Mouse (Mus musculus) mouse trophoblast stem cell (cell line): ENCODE measurements around the gene Gm49403.
"Not testable (repeated sequence)": the region's sequence is repeated elsewhere in the genome, so short reads cannot be mapped to it uniquely, and the experiment has no call there.

ENCODE experiments used
- in situ Hi-C, 2 experiments: fragments of 300-500 bp; cut with MseI, MboI; formaldehyde crosslinking; loops; 2 replicates in 1 of 2; 3 replicates in 1 of 2; pipeline ENCODE4 v1.15.1; 2025

Gene Gm49403

DNA sequence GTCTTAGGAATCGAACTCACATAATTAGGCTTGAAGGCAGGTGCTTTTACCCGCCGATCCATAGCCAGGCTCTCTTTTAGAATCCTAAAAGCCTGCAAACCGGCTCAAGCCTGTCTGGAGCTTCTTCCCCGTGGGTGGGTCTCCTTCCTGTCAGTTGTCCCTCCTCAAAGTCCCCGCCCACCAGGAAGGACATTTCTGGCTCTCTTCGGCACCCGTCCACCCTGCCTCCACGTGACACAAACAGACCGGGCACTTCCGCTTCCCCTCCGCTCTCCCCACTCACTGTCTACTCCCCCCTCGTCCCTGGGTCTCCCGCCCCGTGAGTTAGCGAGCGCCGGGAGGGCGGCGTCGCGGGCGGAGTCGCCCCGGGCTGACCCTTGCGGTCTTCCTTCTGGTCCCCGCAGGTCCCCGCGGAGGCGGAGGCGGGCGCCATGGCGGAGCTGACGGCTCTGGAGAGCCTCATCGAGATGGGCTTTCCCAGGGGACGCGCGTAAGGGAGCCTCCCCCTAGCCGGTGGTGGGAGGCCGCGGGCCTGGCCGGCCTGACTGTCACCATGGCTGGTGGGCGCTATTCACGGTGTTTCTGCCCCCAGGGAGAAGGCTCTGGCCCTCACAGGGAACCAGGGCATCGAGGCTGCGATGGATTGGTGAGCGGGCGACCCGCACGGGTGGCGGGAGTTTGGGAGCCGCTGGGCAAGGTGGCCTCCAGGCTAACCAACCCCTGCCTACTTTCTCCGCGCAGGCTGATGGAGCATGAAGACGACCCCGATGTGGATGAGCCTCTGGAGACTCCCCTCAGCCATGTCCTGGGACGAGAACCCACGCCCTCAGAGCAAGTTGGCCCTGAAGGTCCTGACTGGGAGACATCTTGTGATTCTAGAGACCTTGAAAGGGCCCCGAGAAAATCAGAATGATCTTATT lies 12.2 kb upstream of the Gm49403 start, which contains the start of gene Ubxn1:
Gene Ubxn1 (plus strand): TSS at position 230 of the 920 bp plus-strand sequence.
- in situ Hi-C loops = no loop called here

DNA sequence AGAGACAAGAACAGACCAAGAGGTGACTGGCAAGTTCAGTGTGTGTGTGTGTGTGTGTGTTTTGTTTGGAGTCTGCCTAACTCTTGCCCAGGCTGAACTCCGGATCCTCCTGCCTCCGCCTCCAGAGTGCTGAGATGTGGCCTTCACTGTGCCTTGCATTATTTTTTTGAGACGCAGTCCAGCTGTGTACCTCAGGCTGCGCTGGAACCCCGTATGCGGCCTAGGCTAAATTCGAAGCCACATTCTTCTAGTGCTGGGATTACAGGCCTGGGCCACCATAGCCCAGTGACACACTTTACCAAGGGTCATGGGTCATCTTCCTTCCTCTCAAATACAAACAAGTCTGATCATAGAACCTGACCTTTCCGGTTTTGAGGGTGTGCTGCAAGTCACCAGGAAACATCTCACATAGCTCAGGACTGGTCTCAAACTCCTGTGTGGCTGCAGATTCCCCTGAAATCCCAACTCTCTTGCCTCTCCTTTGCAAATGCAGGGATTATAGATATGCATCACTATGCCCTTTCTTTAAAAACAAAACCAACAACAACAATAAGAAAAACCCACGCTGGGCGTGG lies 11.4 kb upstream of the Gm49403 start:
- in situ Hi-C loops = no loop called here

DNA sequence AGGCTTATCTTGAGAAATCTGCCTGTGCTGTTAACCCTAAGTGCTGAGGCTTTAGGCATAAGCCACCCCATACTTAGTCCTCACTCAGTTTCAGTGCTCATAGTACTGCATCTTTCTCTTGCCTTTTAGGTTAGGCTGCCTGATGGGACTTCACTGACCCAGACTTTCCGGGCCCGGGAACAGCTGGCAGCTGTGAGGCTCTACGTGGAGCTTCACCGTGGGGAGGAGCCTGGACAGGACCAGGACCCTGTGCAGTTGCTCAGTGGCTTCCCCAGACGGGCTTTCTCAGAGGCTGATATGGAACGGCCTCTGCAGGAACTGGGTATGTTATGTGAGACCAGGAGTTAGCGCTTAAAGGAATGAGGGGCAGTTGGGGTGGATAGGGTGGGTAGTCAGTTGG lies 8.7 kb upstream of the Gm49403 start:
- in situ Hi-C loops = no loop called here

DNA sequence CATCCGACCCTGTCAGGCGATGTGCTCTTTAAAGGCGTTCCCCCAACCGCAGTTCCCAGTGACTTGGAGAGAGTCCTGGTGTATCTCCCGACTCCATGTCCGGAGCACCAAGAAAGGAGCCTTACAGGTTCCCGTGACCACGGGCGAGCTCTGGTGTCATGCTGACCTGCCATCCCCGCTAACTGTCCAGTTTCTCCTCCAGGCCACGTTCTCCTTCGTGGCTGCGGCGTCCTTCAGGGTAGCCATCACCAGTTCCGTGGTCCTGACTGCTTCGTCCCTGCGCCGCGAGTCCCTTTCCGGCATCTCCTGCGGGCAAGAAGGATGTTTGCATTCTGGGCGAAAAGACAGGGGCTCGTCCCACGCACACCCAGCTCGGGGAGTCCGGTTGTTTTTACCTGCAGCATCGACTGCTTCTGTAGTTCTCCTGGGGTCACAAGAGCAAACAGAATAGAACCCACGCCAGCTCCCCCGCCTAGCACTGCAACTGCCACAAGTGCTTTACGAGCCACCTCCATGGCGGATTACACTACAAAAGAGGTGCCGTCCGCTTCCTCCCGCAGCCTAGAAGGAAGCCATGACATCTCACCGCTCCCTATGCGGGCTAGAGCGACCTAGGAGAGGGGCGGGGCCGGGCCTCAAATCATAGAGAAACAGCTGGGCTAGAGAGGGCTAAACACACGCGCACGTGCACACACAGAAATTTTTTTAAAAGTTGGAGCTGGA lies 3.3 kb upstream of the Gm49403 start, which contains the start of gene Uqcc3:
Gene Uqcc3 (minus strand): TSS at position 613 of the 723 bp plus-strand sequence.
- in situ Hi-C loops = no loop called here

DNA sequence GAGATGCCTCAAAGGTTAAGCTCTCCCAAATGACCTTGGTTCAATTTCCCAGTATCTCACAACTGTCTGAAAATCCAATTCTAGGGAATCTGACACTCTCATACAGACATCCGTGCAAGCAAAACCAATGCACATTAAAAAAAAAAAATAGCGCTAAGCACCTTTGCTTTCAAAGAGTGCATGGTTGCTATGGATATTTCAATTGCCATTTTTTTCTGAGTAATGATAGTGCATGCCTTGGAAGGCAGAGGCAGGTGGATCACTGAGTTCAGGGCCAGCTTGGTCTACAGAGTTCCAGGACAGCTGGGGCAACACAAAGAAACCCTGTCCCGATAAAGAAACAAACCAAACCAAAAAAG lies 2.7 kb upstream of the Gm49403 start:
- in situ Hi-C loops = no loop called here

DNA sequence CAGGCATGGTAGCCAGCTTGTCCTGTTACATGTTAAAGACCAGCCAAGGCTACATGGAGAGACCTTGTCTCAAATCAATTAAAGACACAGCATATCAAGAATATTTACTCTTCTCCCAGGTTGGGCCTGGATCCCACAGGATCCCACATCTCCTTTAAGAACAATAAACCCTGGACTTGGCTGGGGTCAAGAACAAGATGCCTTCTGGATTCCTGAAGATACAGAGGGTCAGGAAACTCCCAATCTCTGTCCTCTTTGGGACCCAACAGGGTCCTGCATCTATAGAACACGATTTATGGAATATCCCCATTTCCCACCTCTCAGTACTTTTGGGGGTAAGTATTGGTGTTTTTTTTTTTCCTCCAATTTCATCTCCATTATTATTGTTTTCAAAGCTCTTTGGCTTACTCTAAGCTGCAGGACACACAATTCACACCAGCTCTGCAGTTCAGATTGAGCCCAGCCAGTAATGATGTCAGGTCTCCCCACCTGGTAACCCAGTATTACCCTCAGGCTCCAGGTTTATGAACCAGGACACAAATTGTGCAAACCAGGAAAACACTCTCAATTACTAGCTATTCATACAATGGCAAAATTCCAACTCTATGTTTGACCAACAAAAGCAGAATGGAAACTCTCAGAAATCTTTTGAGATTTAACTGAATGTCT lies 3.3 kb downstream of the Gm49403 start:
- in situ Hi-C loops = no loop called here

DNA sequence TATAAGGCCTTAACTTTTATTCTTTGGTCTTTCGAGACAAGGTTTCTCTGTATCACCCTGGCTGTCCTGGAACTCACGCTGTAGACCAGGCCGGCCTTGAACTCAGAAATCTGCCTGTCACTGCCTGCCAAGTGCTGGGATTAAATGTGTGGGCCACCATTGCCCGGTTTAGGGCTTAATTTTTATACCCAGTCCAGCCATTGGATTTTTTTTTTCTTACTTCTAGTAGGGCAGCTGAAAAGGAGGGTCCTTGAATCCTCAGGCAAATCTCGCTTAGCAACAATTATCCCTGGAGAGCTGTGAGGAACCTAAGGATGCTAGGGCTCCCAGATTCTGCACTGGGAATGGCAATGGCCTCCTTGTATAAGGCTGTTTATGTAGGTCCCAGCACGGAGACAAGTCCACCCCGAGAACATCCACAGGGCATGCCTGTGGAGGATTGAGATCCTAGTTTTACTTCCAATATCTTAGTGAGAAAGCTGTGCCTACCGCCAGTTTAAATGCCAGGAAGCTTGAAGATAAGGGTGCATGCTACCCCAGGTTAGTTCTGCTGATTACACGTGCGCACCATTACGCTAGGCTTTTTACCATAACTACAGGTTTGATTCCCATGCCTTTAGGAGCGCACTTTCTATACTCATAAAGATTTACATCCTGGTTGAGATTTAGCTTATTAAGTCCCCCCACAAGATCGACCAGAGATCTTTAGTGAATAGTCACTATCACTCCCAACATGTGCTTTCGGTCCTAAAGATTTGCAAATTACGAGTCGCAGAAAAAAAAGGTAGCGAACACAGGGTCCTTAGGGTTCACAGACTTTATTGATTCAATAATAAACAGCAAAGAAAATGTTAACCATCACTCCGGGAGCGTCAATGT lies 4.1 kb downstream of the Gm49403 start:
- in situ Hi-C loops = no loop called here

DNA sequence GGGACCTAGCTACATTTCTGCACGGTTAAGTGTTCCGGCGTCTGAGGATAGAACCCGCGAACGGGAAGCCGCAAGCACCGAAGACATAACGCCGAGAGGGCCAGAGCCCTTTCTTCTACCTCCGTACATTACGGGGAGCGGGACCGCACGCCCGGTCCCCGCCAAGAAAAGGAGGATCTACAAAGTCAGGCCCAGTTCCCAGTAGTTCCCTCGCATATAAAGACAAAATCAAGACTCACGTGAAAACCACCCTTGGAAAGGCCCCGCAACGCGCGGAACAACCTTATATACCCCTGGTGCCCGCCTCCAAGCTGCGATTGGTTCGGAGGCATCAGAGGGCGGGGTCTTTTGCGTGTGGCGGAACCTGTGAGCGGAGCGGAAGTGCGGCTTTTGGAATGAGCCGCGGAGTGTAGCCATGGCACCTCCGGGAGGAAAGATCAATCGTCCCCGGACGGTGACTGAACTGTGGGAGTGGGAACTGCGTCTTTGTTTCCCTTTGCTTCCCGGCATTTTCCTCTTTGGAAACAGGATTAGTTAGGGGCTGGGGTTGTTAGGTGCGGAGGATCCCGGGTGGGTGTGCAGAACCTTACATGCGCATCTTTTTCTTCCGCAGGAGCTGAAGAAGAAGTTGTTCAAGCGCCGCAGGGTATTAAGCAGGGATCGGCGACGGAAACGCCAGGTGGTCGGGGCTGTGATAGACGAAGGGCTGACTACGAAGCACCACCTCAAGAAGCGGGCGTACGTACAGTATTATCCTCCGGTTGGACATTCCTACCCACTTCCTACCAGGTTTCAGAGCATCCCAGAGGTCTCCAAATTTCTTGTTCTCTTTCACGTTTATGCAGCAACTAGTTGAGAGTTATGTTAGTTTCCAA lies 5.0 kb downstream of the Gm49403 start, which contains the start of the genes 1810009A15Rik and Gm49416:
Gene 1810009A15Rik (plus strand): TSS at position 343 of the 875 bp plus-strand sequence.
Gene Gm49416 (plus strand): TSS at position 416 of the 875 bp plus-strand sequence.
- in situ Hi-C loops = no loop called here

DNA sequence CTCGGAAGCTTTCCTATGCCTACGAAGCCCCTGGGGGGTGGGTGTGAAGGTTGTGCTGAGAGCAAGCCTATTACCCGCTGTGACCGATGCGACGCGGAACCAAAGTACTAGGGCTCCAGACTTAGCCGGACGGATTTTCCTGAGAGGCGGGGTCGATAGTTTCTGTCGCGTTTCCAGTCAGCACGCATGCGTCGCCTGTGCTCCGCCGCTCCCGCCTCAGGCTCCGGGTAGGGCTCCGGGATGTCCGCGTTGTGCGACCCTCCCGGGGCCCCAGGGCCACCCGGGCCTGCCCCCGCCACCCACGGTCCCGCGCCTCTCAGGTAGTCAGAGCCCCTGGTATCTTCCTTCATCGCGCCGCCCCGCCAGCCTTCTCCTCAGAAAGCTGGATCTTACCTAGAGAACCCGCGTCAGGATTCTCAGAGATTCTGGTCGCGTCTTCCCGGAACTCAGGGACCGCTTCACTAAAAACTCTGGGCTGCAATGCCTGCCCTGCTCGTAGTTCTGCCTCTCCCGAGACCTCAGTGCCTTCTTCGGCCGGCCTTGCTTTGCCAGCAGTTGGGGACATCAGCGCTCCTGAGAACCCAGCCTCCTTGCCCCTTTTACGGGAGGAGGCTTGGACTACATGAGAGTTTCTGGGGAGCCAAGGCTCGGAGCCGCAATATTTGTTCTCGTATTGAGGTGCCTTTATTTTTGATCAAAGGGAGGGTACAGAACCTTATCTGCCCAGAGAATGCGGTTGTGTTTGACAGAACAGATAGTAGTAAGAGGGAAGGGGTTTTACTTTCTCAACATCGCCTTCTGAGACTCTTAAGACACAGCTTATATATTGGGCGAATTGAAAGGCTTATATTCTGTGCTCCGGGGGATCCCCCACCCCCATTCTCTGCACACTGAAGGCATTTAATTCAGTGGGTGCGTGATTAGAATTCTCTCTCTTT lies 9.4 kb downstream of the Gm49403 start, which contains the start of gene Ints5:
Gene Ints5 (plus strand): TSS at position 177 of the 938 bp plus-strand sequence.
- in situ Hi-C loops = no loop called here

DNA sequence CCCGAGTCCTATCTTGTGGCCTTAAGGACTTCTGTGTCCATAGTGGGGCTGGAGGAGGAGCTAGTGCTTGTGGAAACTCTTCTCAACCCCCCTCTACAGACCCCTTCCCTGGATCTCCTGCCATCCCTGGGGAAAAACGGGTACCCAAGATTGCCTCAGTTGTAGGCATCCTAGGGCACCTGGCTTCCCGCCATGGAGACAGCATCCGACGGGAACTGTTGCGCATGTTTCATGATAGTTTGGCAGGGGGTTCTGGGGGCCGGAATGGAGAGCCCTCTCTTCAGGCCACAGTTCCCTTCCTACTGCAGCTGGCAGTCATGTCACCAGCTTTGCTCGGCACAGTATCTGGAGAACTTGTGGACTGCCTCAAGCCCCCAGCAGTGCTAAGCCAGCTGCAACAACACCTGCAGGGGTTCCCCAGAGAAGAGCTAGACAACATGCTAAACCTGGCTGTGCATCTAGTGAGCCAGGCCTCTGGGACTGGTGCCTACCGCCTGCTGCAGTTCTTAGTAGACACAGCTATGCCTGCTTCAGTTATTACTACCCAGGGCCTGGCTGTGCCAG lies 11.7 kb downstream of the Gm49403 start:
- in situ Hi-C loops = no loop called here

DNA sequence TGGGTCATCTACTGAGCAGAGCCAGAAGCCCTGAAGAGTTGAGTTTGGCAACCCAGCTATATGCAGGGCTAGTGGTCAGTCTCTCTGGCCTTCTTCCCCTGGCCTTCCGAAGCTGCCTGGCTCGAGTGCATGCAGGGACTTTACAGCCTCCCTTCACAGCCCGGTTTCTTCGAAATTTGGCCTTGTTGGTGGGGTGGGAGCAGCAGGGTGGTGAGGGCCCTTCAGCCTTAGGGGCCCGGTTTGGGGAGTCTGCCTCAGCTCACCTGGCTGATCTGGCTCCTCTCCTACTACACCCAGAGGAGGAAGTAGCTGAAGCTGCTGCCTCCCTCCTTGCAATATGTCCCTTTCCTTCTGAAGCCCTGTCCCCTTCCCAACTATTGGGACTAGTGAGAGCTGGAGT lies 12.5 kb downstream of the Gm49403 start:
- in situ Hi-C loops = not testable (repeated sequence)

DNA sequence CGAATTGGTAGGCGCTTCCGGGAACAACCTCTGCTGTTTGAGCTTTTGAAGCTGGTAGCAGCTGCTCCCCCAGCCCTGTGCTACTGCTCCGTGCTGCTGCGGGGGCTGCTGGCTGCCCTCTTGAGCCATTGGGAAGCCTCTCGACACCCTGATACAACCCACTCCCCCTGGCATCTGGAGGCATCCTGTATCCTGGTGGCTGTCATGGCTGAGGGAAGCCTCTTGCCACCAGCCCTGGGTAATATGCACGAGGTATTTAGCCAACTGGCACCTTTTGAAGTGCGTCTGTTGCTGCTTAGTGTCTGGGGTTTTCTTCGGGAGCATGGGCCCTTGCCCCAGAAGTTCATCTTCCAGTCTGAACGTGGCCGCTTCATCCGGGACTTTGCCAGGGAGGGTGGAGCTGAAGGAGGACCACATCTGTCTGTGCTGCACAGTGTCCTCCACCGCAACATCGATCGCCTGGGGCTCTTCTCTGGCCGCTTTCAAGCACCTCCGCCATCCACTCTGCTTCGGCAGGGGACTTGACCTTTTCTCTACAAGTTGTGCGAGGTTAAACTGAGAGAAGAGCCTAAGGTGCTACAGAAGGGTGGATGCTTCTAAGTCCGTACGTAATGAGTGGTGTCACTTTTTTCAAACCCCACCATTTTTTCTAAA lies 13.6 kb downstream of the Gm49403 start:
- in situ Hi-C loops = not testable (repeated sequence)

DNA sequence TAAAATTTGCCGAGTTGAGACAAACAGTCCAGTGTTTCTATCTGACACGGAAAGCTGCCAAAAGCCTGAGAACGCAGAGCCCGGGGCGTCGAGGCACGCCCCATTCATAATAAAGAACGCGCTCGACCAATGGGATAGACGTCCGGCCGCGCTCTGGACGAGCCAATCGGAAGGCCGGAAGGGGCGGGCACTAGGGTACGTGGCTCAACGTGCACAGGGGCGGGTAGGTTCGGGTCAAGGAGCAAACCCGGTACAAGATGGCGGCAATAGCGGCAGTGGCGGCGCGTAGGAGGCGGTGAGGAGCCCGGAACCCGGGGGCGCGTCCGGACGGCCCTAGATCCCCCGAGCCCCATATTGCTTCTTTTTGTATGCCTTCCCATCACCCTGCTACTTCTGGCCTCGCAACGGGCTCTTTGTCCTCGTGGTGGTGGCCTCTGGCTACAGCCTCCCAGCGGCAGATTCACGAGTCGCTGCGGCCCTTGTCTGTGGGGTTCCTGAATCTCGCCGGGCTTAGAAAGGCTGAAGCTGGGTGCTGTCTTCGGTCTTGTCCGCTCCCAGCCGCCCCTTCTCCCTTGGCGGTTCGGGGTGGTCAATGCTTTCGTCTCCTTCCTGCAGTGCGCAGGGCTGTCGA lies 14.2 kb downstream of the Gm49403 start, which contains the start of gene Ganab:
Gene Ganab (plus strand): TSS at position 207 of the 631 bp plus-strand sequence.
- in situ Hi-C loops = no loop called here

DNA sequence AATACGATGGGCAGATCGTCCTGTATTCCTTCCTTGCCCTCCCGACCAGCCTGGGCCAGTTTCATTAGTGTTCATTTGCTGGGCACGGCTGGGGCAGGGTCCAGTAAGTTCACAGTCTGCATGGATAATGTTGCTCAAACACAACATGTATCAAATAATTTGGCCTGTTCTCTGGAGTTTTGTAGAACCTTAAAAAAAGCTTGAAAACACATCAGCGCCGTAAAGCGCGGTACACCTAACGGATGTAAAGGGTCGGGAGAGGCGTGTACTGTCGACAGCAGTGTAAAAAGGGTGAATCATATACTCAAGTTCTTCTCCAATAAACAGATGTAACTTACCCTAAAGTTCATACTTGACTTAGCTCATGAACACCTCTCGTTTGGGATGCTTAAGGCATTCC lies 14.8 kb downstream of the Gm49403 start:
- in situ Hi-C loops = no loop called here

DNA sequence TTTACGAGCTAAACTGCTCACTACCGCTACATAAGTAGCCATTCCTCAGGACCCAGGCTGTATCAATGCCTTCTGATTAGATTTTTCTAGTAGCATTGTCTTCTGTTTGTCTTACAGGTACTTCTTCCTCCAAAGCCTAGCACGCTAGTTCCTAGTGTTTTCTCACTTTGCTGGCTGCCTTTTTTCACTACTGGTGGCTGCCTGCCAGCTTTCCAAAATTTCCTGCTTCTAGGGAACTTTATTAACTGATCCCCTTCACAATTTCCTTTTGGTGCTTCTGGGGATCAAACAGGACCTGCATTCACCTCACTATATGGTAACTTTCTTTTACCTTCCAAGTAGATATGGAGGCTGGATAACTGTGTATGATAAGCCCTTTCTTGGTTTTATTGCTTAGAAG lies 15.3 kb downstream of the Gm49403 start:
- in situ Hi-C loops = no loop called here

DNA sequence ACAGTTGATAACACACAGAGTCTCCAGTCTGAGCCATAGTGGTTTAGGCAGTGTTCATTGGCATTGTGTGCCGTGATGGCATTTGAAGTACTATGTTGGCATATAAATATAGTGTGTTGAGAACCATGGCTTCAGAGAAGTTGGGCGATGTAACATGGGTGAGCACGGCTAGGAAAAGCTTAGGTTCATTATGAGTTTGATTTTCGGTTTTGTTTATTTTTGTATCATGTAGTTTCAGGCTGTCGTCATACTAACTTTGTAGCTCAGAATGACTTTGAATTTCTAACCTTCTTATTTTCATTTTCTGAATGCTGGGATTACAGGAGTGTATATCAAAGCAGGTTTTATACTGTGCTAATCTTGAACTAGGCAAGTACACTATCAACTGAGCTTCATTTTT lies 19.7 kb downstream of the Gm49403 start:
- in situ Hi-C loops = no loop called here

DNA sequence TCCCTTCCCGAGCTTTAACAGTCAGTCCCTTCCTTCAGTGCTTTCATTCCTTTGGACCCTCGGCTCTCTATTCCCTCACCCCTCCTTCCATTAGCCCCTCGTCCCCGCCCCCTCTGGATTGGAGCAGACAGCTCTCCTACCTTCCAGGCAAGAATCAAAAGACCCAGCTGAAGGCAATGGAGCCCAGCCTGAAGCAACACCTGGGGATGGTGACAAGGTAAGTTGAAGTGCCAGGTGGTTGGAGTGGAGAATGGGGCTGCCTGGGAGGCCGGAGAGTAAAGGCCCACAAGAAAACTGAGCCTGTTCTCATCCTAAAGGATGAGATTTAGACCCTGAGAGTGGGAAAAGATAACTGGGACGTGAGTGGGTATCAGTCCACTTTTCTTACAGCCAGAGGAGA lies 24.8 kb downstream of the Gm49403 start:
- in situ Hi-C loops = no loop called here
